Mouse (Mus musculus): ENCODE data around the gene Pth2r. TPM values are rescaled to one million over a fixed set of nuclear protein-coding genes. Genes with fewer than 3 reads are reported as not detected.

Pth2r gene
- total RNA-seq, 1 experiment: 0.09 TPM

DNA sequence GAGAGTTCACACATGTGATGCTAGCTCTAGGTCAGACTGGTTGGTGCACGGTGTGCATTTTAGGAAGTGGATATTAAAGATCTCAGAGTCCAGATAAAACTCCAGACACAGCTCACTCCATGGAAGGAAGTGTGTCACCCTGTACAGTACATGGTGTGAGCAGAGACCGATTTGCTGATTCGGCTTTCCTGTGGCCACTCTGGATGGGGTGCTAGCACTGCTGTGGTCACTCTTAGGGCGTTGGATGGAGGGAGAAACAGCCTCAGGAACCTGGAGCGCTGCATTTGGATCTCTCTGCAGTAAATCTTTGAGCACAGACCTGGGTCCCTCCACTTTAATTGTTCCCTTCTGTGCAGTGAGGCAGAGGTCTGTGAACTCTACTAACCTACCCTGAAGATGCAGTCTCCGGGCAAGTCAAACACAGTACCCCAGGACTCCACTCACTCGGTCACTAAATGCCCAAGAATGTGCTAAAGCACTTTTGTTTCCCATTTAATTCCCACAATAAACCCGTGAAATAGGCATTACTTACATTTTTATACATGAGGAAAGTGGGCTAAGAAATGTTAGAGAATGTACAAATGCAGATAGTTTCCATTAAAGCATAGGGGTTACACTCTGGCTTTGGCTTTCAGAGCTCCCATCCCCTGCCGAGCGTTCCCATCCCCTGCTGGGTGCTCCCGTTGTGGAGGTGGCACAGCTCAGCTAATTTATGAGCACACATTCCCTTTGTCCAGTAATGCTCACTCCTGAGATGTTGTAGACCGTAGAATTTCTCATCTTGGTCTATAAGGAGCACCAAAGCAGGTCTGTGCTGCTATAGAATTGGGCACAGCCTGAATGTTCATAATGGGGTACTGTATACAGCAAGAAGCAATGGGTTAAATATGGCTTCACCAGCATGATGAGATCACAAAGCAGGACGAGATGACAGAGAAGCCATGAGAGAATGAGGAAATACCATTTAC, 32.5 kb downstream of the Pth2r start:
- Histone ChIP-seq H3K36me3 (ENCODE audit: control insufficient read depth, insufficient read depth, low read length, poor library complexity, severe bottlenecking) (no peaks in the 10 kb centered on the region), H3K27ac (ENCODE audit: insufficient read depth, low read depth, low read length, poor library complexity, severe bottlenecking) (no peak overlapping the region), H3K4me1 (ENCODE audit: control insufficient read depth in 2 of 2, insufficient read depth in 2 of 2, low read length in 2 of 2, poor library complexity in 1 of 2) (no peaks in the 10 kb centered on the region; a peak in 1 of 4 replicates), H3K9me3 (ENCODE audit: control insufficient read depth, insufficient read depth, low read depth, low read length) (no peaks in the 10 kb centered on the region), H3K9ac (ENCODE audit: insufficient read depth, low read depth, low read length, poor library complexity, severe bottlenecking) (no peak overlapping the region), H3K4me3 (ENCODE audit: insufficient read depth in 1 of 2, low read depth in 1 of 2, low read length in 2 of 2, poor library complexity in 1 of 2, severe bottlenecking in 1 of 2) (no peak overlapping the region)
- in situ Hi-C loops (cut with MboI; ENCODE audit: low sequenced_read_pairs in 2 of 2, unreplicated experiment in 2 of 2): loop anchor here (10.0 to 25.0 kb wide), 3 partner anchors 348 to 780 kb away; no protein-coding TSS in a partner anchor
- TF ChIP-seq CHD2 (IDR thresholded peaks at IDR 0.05; ENCODE audit: low read depth, low read length) (no peak), MAFK (IDR thresholded peaks at IDR 0.05; ENCODE audit: insufficient read depth, low read depth, low read length) (0 out of 2 replicates have a peak, but pooled peaks have one; percentile 34)
- DNase-seq (ENCODE audit: low read depth, low spot score): no peak

DNA sequence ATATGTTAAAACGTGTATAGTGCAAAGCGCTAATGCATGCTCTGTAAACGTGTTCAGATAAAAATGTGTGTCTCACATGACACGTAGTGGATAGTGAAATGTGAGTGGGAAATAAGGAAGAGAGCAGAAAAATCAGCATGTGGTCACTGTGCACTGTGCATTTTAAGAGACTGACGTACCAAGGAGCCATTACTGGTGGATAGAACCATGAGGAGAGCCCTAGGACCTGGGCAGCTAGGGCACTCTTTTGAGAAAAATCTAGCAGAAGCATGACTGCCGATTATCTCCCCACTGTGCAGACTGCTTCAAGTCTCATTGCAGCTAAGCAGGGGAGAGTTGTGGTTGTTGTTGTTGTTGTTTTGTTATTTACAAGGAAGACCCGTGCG, 33.2 kb downstream of the Pth2r start:
- H3K27ac ChIP-seq (ENCODE audit: insufficient read depth, low read depth, low read length, poor library complexity, severe bottlenecking): no peak overlapping the region
- no peaks in the 10 kb centered on the region; a peak in 1 of 4 replicates for H3K4me1 ChIP-seq (ENCODE audit: control insufficient read depth in 2 of 2, insufficient read depth in 2 of 2, low read length in 2 of 2, poor library complexity in 1 of 2)
- H3K36me3 ChIP-seq (ENCODE audit: control insufficient read depth, insufficient read depth, low read length, poor library complexity, severe bottlenecking): no peaks in the 10 kb centered on the region
- no peak for DNase-seq (ENCODE audit: low read depth, low spot score)
- no peak overlapping the region for H3K4me3 ChIP-seq (ENCODE audit: insufficient read depth in 1 of 2, low read depth in 1 of 2, low read length in 2 of 2, poor library complexity in 1 of 2, severe bottlenecking in 1 of 2)
- H3K9me3 ChIP-seq (ENCODE audit: control insufficient read depth, insufficient read depth, low read depth, low read length): no peaks in the 10 kb centered on the region
- no peak overlapping the region for H3K9ac ChIP-seq (ENCODE audit: insufficient read depth, low read depth, low read length, poor library complexity, severe bottlenecking)
- in situ Hi-C loops (cut with MboI; ENCODE audit: low sequenced_read_pairs in 2 of 2, unreplicated experiment in 2 of 2): loop anchor here (10.0 to 25.0 kb wide), 3 partner anchors 347 to 780 kb away; no protein-coding TSS in a partner anchor
- TF ChIP-seq CHD2 (IDR thresholded peaks at IDR 0.05; ENCODE audit: low read depth, low read length) (no peak), ZC3H11A (IDR thresholded peaks at IDR 0.05; ENCODE audit: borderline replicate concordance, low read depth, low read length) (no peak), MAFK (IDR thresholded peaks at IDR 0.05; ENCODE audit: insufficient read depth, low read depth, low read length) (no peak), ZNF384 (IDR thresholded peaks at IDR 0.05; ENCODE audit: low read depth, low read length) (no peak), HCFC1 (IDR thresholded peaks at IDR 0.05; ENCODE audit: borderline replicate concordance, insufficient read depth, low read length) (no peak)

GRCm38 (mm10) chr1:65334026-65334425, 52.2 kb downstream of the Pth2r start:
- no peaks in the 10 kb centered on the region for H3K9me3 ChIP-seq (ENCODE audit: control insufficient read depth, insufficient read depth, low read depth, low read length)
- no peak for DNase-seq (ENCODE audit: low read depth, low spot score)
- no peak overlapping the region for H3K9ac ChIP-seq (ENCODE audit: insufficient read depth, low read depth, low read length, poor library complexity, severe bottlenecking)
- no peak overlapping the region for H3K4me3 ChIP-seq (ENCODE audit: insufficient read depth in 1 of 2, low read depth in 1 of 2, low read length in 2 of 2, poor library complexity in 1 of 2, severe bottlenecking in 1 of 2)
- in situ Hi-C loops (cut with MboI; ENCODE audit: low sequenced_read_pairs in 2 of 2, unreplicated experiment in 2 of 2): no loop called here
- H3K36me3 ChIP-seq (ENCODE audit: control insufficient read depth, insufficient read depth, low read length, poor library complexity, severe bottlenecking): no peaks in the 10 kb centered on the region
- no peak overlapping the region for H3K27ac ChIP-seq (ENCODE audit: insufficient read depth, low read depth, low read length, poor library complexity, severe bottlenecking)
- no peaks in the 10 kb centered on the region for H3K4me1 ChIP-seq (ENCODE audit: control insufficient read depth in 2 of 2, insufficient read depth in 2 of 2, low read length in 2 of 2, poor library complexity in 1 of 2)
- no peak for TF ChIP-seq ZNF384 (IDR thresholded peaks at IDR 0.05; ENCODE audit: low read depth, low read length)
- no peak for TF ChIP-seq HCFC1 (IDR thresholded peaks at IDR 0.05; ENCODE audit: borderline replicate concordance, insufficient read depth, low read length)

GRCm38 (mm10) chr1:65337768-65338167, 55.9 kb downstream of the Pth2r start:
- TF ChIP-seq ZC3H11A (IDR thresholded peaks at IDR 0.05; ENCODE audit: borderline replicate concordance, low read depth, low read length) (no peak), ZNF384 (IDR thresholded peaks at IDR 0.05; ENCODE audit: low read depth, low read length) (no peak), MAFK (IDR thresholded peaks at IDR 0.05; ENCODE audit: insufficient read depth, low read depth, low read length) (no peak), HCFC1 (IDR thresholded peaks at IDR 0.05; ENCODE audit: borderline replicate concordance, insufficient read depth, low read length) (no peak), CHD2 (IDR thresholded peaks at IDR 0.05; ENCODE audit: low read depth, low read length) (no peak)
- no peaks in the 10 kb centered on the region for H3K9me3 ChIP-seq (ENCODE audit: control insufficient read depth, insufficient read depth, low read depth, low read length)
- H3K4me1 ChIP-seq (ENCODE audit: control insufficient read depth in 2 of 2, insufficient read depth in 2 of 2, low read length in 2 of 2, poor library complexity in 1 of 2): no peaks in the 10 kb centered on the region
- in situ Hi-C loops (cut with MboI; ENCODE audit: low sequenced_read_pairs in 2 of 2, unreplicated experiment in 2 of 2): no loop called here
- no peak for DNase-seq (ENCODE audit: low read depth, low spot score)
- no peaks in the 10 kb centered on the region for H3K36me3 ChIP-seq (ENCODE audit: control insufficient read depth, insufficient read depth, low read length, poor library complexity, severe bottlenecking)
- no peak overlapping the region for H3K4me3 ChIP-seq (ENCODE audit: insufficient read depth in 1 of 2, low read depth in 1 of 2, low read length in 2 of 2, poor library complexity in 1 of 2, severe bottlenecking in 1 of 2)
- H3K9ac ChIP-seq (ENCODE audit: insufficient read depth, low read depth, low read length, poor library complexity, severe bottlenecking): no peak overlapping the region
- H3K27ac ChIP-seq (ENCODE audit: insufficient read depth, low read depth, low read length, poor library complexity, severe bottlenecking): no peak overlapping the region

All from ES-E14 (cell line).